17 mouse cellular contexts compared by ENCODE assay signal in genomic region chr7:129660546-129660945, GRCm38 (mm10).
DNase-seq lines count a peak whose midpoint lies in the region; ATAC-seq and TF ChIP-seq lines count a peak whose summit lies in the region.
"Had no signal": no experiment of that assay in that cellular context is flagged by ENCODE, and none has a peak within 500 bp of the region (broad histone marks: within the 10 kb centered on the region; RNA-seq: fewer than 3 reads in every experiment).

No protein-coding gene starts in this region.

- H3K9ac ChIP-seq in stomach, postnatal 0 days (ENCODE audit: low read length) = no peak overlapping the region
- H3K9ac ChIP-seq in midbrain, postnatal 0 days (replicated peaks; ENCODE audit: low read length, poor library complexity, severe bottlenecking) = no peak overlapping the region
- H3K9ac ChIP-seq: embryonic facial prominence, embryonic 13.5 days; forebrain, embryonic 12.5 days; forebrain, postnatal 0 days; heart, embryonic 12.5 days; hindbrain, embryonic 14.5 days; intestine, embryonic 15.5 days had no signal

- H3K4me1 ChIP-seq in stomach, postnatal 0 days (replicated peaks; ENCODE audit: control insufficient read depth, insufficient read depth) = peaks cover 4% of the 10 kb centered on the region; the same call in 1 of the 2 replicates
- H3K4me1 ChIP-seq in midbrain, postnatal 0 days (ENCODE audit: insufficient read depth, low read length) = no peaks in the 10 kb centered on the region

- no peaks in the 10 kb centered on the region for H3K36me3 ChIP-seq in stomach, postnatal 0 days (ENCODE audit: control insufficient read depth, insufficient read depth, low read length)
- no peaks in the 10 kb centered on the region for H3K36me3 ChIP-seq in midbrain, postnatal 0 days (ENCODE audit: insufficient read depth, low read length)
- H3K36me3 ChIP-seq: embryonic facial prominence, embryonic 13.5 days; forebrain, embryonic 12.5 days; heart, embryonic 12.5 days; hindbrain, embryonic 10.5 days; intestine, embryonic 15.5 days had no signal

- no peaks in the 10 kb centered on the region for H3K27me3 ChIP-seq in stomach, postnatal 0 days (ENCODE audit: control insufficient read depth, insufficient read depth, low read length)
- H3K27me3 ChIP-seq in midbrain, postnatal 0 days (ENCODE audit: insufficient read depth, low read length) = no peaks in the 10 kb centered on the region
- H3K27me3 ChIP-seq: embryonic facial prominence, embryonic 13.5 days; heart, embryonic 12.5 days; intestine, embryonic 15.5 days had no signal

- ATAC-seq in stomach, postnatal 0 days (ENCODE audit: low FRiP score, low TSS enrichment) = no peak
- ATAC-seq in midbrain, postnatal 0 days (ENCODE audit: low FRiP score) = no peak
- ATAC-seq: forebrain, postnatal 0 days; intestine, embryonic 15.5 days had no signal

- no peak overlapping the region for H3K4me2 ChIP-seq in stomach, postnatal 0 days (replicated peaks; ENCODE audit: low read depth)
- H3K4me2 ChIP-seq in midbrain, postnatal 0 days (ENCODE audit: low read depth, low read length, poor library complexity, severe bottlenecking) = no peak overlapping the region
- H3K4me2 ChIP-seq: embryonic facial prominence, embryonic 13.5 days; forebrain, embryonic 12.5 days; heart, embryonic 12.5 days; hindbrain, embryonic 14.5 days; intestine, embryonic 15.5 days had no signal

- TF ChIP-seq CTCF in stomach, postnatal 0 days (IDR thresholded peaks at IDR 0.05; ENCODE audit: low read depth) = no peak
- no peak for TF ChIP-seq CTCF in midbrain, postnatal 0 days (IDR thresholded peaks at IDR 0.05)

- peak overlapping the region; percentile 53; the same call in 1 of the 2 replicates for H3K27ac ChIP-seq in stomach, postnatal 0 days (replicated peaks)
- H3K27ac ChIP-seq in midbrain, postnatal 0 days (ENCODE audit: low read depth, low read length) = no peak overlapping the region
- H3K27ac ChIP-seq: embryonic facial prominence, embryonic 13.5 days; forebrain, embryonic 12.5 days; hindbrain, embryonic 10.5 days; hindbrain, embryonic 14.5 days; intestine, embryonic 15.5 days had no signal

- peak; percentile 49 for DNase-seq in adrenal gland, postnatal 14 days
- no peak for DNase-seq in adrenal gland, postnatal 25 days
- DNase-seq in NIH3T3 (ENCODE audit: low read depth) = peak; percentile 40
- DNase-seq in adrenal gland, postnatal 36 days = peak; percentile 55 to 63
- DNase-seq in stomach, postnatal 0 days (ENCODE audit: low spot score) = no peak
- no peak for DNase-seq in midbrain, postnatal 0 days (ENCODE audit: low spot score)
- DNase-seq: cerebellum, adult 18-20 months; cerebellum, adult 9-11 months; cerebellum, postnatal 36 days; forebrain, postnatal 0 days; gastrocnemius, postnatal 25 days had no signal

- no peak for TF ChIP-seq EP300 in stomach, postnatal 0 days (optimal IDR thresholded peaks at IDR 0.05)

- WGBS in stomach, postnatal 0 days = 80% methylated on average over 9 of the region's 9 CpGs
- WGBS in midbrain, postnatal 0 days = 89% methylated on average over 9 of the region's 9 CpGs

- no peak overlapping the region for H3K4me3 ChIP-seq in stomach, postnatal 0 days (ENCODE audit: low read depth, low read length)
- H3K4me3 ChIP-seq in midbrain, postnatal 0 days (ENCODE audit: low read depth, low read length) = no peak overlapping the region
- H3K4me3 ChIP-seq: embryonic facial prominence, embryonic 13.5 days; forebrain, embryonic 12.5 days; heart, embryonic 12.5 days; hindbrain, embryonic 10.5 days; intestine, embryonic 15.5 days had no signal

- H3K9me3 ChIP-seq in stomach, postnatal 0 days (ENCODE audit: control insufficient read depth, low read length) = no peaks in the 10 kb centered on the region
- no peaks in the 10 kb centered on the region for H3K9me3 ChIP-seq in midbrain, postnatal 0 days (ENCODE audit: low read length)
- H3K9me3 ChIP-seq: embryonic facial prominence, embryonic 13.5 days; forebrain, embryonic 12.5 days; heart, embryonic 12.5 days; hindbrain, embryonic 10.5 days; intestine, embryonic 15.5 days had no signal

Comparison
In these comparisons a context has a peak if more than half of its experiments do, and no peak if none do; other contexts are left out.
1. DNase-seq: peak in adrenal gland, postnatal 14 days (single experiment), NIH3T3 (single experiment) and adrenal gland, postnatal 36 days (2 of 2); none in adrenal gland, postnatal 25 days (single experiment), stomach, postnatal 0 days (single experiment) and midbrain, postnatal 0 days (single experiment).